Mouse (Mus musculus) R1 (cell line): ENCODE results near the gene Pusl1.

Experiments
- DNase-seq: peaks from one replicate; pipeline ENCODE4 v3.0.0-alpha.2; 2018; ENCODE audit warnings: low read depth, low spot score

The Pusl1 gene

DNA sequence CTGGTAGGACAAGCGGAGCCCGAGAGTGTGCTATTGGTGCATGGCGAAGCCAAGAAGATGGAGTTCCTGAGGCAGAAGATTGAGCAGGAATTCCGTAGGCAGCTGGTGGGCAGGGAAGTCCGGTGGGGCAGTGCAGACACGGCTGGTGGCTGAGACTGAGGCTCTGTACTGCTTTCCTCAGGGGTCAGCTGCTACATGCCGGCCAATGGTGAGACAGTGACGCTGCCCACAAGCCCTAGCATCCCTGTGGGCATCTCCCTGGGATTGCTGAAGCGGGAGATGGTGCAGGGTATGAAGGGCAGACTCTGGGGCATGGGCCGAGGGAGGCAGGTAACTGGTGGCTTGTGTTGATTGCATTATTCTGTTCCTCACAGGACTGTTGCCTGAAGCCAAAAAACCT is 3.9 kb downstream of the Pusl1 start:
- DNase-seq = no peak

DNA sequence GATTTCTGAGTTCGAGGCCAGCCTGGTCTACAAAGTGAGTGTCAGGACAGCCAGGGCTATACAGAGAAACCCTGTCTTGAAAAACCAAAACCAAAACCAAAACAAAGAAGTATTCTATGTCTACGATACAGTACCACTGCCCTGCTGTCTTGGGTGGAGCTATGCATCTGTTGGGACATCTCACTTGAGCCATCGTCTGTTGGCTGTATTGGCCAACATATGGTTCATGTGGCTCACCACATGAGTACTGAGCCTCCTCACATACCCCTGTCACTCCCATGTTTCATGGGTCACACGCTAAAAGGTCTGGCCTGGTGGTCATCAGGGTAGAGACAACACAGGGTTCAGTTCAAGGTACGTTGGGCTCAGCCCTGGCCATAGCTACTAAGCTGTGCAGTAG is 5.3 kb downstream of the Pusl1 start:
- no peak for DNase-seq

DNA sequence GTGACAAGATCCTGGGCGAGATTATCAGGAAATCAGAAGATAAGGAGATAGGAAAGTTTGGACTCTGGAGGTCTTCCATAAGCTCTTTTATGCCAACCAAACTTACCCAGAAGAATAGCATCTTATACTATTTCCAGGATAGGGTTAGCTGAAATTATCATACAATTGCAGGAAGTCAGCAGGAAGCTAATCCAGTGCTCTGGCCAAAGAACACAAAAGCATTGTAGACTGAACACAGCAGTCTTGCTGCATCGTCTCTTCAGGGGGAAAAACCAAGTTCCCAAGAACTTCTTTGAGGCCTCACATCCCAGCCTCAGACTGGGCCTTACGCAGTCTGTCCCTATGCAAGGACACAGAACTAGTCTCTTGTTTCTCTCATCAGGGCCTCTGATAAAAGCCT is 8.0 kb downstream of the Pusl1 start:
- no peak for DNase-seq

DNA sequence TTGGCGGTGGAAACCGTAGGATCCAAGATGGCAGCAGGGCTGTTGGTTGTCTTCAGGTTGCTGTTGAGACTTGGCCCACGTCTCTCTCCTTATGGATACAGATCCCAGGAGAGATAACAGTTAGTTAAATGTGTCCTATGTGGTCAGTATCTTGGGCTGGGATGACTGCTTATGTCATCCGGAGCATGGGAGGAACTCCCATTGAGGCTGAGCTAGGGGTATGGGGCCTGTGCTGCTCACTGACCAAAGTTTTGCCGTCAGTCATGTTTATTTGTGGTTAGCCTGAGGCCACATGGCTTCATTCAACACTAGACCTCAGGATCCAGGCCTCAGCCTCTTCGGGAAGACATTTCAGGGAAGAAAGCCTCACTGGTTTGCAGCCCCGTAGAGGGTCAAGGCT is 20.2 kb downstream of the Pusl1 start:
- no peak for DNase-seq

DNA sequence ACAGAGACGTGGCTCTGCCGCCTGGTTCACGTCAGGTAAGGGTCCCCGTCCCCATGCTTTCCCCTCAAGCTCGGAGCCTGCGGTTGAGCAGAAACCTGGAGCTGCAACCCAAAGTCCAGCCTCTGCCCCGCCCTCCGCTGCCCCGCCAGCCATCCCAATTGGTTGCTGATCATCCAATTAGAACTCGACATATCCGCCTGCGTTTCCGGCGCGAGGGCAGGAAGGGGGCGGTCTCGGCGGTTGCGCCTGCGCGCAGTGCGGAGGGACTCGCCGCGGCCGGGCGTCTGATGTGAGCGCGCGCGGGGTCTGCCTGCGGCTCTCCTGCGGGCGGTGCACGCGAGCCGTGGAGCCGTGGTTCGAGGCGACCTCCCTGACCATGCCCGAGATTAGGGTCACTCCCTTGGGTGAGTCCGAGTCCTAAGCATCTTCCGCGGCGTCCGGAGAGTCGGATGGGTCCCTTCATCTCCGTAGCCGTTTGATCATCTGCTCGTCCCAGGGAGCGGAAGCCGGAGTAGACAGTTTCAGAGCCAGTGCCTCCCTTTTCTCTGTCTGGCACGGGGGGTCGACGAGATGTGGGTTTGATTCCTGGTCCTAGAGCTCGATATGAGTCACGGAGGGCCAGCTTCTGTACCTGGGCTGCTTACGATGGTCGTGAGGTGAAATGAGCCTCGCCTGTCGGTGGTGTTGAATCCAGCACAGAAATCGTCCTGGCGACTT is 22.1 kb downstream of the Pusl1 start, which contains the start of the genes Cptp and Ints11:
TSS of gene Cptp (minus strand) at position 124 of the 717 bp plus-strand sequence.
TSS of gene Ints11 (plus strand) at position 230 of the 717 bp plus-strand sequence.
- peak; percentile 96 for DNase-seq

DNA sequence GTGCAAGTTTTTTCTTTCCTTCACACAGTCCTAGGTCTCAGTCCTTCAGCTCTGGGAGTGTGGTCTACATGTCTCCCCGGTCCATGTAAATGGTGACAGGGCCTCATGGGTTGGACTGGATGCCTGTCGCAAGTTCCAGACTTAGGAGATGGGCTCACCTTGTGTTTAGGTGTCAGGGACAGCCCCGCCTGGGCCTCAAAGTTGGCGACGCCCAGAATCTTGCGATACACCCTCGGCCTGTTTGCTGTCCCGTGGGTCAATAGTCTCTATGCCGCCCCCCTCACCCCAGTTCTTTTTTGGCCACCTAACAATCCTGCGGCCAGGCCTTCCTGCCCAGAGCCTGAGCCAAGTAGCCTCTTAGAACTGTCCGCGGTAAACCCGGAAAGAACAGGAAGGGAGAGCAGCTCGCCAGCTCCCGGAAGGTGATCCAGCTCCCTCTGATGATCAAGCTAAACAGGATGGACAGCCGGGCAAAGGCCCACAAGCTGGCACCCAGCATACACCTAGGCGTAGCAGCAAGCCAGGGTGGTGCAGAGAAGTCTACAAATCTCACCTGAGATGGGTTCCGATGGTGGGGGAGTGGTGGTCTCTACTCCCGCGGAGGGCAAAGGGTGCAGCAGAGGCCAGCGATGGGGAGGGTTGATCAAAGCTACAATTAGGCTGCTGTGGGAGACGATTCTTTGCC is 22.8 kb downstream of the Pusl1 start:
- DNase-seq = no peak

DNA sequence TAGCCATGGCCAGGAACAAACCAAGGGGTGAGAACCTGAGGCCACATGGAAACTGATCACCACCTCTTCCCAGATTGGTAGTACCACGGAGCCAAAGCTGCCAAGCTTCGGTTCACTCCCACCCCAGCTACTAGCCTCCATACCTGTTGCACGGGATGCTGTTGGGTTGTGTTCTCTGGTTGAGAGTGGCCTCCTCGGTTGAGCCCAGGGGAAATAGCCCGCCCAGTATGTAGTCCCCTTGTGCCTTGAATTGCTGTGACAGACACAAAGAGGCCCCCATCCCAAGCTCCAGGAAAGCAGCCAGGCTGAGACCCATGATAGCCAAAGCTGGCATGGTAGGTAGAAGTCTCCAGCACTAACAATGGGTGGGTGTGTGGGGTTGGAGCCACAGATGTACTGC is 28.6 kb downstream of the Pusl1 start, which contains the start of gene Tas1r3:
TSS of gene Tas1r3 (minus strand) at position 362 of the 400 bp plus-strand sequence.
- DNase-seq = no peak

DNA sequence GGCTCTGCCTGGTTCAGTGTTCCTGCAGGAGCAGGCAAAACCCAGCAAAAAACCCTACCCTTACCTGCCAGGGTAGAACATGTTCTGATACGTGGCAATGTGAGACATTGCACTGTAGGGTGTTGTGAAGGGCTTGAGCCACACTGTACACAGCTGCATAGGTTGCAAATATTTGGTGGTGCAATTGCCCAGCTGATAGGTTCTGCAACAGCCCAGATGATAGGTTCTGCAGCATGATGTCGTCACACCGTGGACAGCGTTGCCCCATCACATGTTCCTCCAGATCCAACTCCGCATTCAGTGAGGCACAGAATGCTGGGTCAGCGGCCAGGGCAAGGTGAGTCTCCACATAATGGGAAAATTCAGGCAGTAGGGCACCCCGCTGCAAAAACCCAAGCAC is 29.8 kb downstream of the Pusl1 start:
- no peak for DNase-seq

DNA sequence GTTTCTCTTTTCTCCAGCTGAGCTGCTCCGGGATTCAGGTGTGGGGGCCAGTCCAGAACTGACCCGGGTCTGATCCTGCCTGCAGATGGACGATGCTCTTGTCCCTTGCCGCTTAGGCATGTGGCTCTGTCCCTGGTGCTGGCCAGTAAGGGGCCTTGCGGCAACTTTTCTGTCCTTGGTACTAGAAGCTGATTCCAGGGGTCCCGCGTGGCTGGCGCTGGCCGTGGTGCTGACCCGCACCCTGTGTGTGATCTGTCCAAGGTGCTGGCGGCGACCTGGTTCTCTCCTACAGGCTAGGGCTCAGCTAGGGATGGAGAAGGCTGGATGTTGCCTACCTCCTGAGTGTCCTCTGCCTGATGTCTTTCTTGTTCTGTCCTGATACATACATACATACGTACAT is 32.3 kb downstream of the Pusl1 start:
- DNase-seq = peak; percentile 84

DNA sequence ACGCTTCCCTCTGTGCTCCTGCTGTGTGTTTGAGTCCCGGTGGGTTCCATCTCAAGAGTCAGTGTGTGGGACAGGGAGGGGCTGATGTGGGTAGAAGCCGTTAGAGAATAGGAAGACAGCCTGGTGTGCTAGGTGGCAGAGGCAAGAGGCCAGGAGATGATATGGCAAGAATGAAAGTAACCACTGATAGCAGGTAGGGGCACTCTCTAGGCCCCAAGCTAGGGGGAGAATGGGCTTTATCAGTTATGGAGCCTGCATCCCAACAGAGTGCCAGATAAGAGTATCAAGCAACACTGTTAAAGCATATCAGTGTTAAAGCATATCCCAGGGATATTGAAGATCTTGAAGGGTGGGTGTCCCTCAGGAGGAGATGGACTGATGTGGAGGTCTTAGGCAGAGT is 34.7 kb downstream of the Pusl1 start:
- DNase-seq = no peak

DNA sequence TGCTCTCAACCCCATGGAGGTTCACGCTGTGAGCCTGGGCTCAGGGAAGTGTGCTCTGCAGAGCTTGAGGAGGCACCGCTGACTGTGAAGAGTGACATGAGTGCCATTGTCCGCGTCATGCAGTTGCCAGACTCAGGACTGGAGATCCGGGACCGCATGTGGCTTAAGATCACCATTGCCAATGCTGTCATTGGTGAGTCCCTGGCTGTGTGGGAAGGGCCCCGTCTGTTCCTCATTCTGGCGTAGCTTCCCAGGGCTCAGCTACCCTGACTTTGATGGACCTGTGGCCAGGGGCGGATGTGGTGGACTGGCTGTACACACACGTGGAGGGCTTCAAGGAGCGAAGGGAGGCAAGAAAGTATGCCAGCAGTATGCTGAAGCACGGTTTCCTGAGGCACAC is 35.5 kb downstream of the Pusl1 start:
- no peak for DNase-seq

DNA sequence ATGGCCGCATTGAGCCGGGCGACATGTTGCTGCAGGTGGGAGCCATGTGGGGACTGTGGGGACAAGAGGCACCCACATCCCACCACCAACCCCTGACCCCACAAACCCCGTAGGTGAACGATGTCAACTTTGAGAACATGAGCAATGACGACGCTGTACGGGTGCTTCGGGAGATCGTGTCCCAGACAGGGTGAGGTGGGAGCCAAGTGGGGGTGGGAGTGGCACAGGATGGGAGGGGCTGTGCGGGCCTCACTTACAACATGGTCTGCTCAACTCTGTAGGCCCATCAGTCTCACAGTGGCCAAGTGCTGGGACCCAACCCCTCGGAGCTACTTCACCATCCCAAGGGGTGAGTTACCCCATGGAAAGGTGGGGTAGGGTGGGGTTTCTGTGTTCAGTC is 36.6 kb downstream of the Pusl1 start:
- DNase-seq = no peak

DNA sequence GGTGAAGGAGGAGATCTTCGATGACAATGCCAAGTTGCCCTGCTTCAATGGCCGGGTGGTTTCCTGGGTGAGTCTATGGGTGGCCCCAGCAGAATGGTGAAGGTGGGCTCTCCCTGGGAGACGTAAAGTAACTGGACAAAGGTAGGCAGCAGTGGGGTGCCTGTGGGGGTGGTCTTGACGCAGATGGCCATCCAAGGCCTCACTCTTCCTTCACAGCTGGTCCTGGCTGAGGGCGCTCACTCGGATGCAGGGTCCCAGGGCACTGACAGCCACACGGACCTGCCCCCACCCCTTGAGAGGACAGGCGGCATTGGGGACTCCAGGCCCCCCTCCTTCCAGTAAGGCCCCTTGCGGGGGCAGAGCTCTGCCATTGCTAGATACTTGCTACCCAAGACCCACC is 38.2 kb downstream of the Pusl1 start:
- DNase-seq = no peak

DNA sequence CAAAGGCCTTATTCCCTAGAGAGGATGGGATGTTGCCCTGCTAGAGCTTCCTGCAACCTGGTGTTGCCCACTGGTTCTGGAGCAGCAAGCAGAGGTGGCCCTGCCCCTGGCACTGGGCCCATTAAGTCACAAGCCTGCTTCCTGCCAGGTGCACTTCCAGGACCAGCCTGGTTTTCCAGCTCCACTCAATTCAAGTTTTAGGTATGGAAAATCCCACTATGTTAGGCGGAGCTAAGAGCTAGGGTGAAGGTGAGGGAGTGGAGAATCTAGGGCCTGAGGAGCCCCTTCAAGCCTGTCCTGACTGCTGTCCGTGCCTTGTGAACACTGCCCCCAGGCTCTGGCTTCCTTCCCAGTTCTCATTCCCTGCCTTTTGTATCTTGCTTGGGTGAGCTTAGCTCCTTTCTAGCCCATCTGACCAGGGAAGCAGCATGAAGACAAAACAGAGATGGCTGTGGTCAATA is 39.6 kb downstream of the Pusl1 start:
- no peak for DNase-seq

DNA sequence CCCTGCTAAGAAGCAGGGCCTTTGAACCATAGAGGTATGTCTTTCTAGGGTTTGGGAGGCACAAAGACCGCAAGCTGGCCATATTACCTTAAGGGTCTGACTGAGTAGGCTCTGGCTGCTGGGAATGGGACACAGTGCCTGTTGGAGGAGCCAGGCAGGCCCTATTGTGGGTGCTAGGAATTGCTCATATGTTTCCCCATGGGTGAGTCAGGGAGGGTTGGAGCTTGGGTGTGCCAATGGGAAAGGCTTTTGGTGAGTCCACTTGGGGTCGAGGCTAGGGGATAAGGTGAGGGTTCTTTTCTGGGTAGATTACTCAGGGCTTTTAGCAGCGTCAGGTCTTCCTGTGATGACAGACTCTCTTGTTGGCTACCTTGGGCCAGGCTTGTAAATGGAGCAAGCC is 40.2 kb downstream of the Pusl1 start:
- no peak for DNase-seq

DNA sequence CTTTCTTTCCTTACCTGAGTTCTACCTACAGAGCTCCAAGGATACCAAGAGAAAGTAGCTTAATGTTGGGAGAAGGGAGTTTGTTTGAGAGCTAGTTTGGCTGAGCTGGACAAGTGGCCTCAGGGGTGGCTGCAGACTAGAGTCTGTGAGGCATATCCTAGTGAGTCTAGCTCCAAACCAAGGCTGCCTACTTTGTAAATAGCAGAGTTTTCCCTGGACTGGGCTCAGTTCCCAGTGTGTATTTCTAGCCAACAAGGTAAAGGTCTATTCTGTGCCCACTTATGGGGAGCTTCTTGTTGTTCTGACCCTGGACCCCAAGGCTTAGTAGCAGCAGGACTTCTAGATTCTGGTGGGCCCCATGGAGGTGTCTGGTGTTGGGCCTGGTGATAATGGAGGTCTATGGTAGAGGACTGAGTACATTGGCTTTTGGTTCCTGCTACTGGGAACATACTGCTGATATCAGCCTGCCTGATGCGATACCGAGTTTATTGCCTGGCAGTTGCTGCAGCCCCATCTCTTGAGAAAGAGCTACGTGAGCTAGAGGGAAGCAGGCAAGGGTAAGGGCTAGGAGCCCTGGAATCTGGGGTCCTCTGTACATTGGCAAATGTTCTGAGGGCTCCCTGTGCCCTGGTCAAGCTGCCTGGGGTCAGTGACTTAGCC is 41.7 kb downstream of the Pusl1 start:
- DNase-seq = no peak

DNA sequence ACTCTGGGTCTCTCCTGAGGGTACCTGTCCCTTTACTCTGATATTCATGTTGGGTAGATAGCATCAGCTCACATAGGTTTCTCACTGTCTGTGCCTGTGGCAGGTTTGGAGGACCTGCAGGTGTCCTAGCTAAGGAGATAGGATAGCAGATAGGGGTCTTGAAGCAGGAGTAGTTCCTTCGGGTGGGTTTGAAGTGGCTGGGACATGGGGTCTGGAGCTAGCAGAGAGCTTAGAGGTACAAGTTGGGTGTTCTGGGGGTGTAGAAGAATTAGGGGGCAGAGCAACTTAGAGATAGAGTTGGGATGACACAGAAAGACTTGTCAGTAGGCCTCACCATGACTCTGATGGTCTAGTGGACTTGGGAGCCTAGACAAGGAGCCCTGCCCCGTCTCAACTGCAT is 42.2 kb downstream of the Pusl1 start:
- no peak for DNase-seq

DNA sequence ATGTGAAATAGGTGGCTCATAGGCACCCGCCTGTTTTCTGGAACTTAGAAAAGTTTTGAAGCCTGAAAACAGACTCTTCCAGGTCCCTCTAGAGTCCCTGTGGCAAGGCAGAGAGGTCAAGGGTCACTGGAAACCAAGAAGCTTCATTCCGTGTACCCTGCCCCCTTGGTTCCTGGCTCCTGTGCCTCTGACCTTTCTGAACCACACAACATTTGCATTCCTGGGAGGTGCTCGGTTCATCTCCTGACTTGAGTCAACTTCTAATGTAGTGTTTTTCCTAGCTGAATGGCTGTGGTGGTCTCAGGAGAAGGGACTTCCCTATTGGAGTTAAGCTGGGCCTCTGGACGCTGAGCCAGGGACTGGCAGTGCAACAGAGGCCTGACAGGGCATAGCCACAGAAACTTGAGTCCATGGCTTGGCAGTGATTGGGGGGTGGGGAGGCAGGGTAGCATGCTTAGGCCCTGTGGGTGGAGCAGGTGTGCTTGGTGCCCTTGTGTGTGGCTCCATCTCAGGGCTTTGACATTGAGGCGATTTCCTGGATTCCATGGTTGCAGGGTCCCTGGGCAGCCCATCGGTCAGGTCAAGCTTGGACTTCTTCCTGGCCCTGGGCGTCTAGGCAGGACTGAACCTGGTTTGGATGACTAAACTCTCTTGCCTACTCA is 43.0 kb downstream of the Pusl1 start:
- no peak for DNase-seq

DNA sequence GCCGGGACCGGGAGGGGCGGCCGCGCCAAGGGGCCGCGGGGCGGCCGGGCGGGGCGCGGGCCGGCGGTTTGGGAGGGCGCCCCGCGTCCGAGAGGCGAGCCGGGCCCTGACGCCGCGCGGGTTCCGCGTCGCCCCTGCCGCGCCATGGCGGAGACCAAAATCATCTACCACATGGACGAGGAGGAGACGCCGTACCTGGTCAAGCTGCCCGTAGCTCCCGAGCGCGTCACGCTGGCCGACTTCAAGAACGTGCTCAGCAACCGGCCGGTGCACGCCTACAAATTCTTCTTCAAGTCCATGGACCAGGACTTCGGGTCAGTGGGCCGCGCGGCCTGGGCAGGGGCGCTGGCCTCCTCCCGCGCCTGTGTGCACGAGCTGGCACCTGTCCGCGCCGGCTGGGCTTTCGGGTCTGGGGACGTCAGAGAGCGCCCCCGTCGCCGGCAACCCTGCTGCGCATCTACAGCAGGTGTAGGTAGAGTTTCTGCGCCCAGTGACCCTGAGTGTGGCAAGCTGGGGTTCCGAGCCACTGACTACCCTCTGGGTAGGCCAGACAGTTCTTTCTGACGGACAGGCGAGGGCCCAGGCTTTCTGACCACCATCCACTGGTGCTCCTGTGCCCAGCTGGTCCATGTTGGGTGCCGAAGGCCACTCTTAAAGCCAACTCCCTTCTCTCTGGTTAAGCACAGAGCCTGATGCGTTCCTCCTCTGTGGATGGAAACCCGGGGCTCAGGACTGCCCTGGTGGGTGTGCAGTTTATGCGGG is 43.8 kb downstream of the Pusl1 start:
- DNase-seq = peak; percentile 45

DNA sequence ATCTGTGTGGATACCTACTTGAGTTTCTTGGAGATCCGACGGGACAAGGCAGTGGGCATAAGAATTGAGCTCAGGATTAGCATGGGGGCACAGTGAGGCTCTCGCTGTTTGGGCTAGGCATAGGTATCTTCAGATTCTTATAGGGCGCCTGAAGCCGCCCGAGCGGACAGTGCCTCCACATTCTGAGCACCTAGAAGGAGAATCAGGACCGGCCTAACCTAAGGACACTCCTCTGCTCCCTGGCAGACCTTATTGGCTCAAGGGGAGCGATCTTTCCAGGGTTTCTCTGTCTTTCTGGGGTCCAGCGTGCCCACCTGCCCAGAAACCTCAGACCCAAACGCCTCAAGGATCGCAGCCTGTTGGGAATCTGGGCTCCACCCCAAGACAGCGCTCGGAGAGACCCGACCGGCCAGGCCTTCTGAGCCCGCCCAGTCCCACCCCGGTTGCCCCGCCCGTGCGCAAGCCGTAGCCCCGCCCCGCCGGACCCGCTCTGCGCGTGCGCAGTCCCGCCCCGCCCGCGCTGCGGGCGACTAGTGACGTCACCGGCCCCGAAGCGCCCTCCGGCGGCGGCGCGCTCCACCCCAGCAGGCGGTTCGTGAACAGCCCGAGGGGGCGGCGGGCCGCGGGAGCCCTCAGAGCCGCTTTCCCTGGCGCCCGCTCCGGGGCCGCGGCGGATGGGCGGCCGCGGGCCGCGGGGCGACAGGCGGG is 44.6 kb downstream of the Pusl1 start, which contains the start of gene Dvl1:
TSS of gene Dvl1 (plus strand) at position 532 of the 708 bp plus-strand sequence.
- peak; percentile 82 for DNase-seq

DNA sequence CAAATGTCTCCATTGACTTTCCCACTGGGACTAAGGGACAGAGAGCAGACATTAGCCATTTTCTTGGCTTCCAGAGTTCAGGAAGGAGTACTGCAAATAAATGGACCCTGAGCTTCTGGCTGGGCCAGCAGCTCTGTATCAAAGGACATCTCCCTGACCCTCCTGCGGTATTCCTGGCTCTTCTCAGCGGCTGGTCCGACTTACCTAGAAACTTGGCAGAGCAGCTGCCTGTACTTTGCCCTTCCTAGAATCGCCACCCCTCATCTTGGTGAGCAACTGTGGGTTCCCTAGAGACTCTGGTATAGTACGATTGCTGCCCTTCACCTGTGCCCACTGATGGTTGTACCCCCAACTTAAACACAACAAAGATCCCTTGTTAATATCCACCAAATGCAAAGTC is 48.4 kb downstream of the Pusl1 start:
- DNase-seq = no peak
